Mouse (Mus musculus): Measurements from ENCODE around the gene Gm49368.
"Not testable (repeated sequence)": the region's sequence is repeated elsewhere in the genome, so short reads cannot be mapped to it uniquely, and the experiment has no call there.

Gm49368 gene

DNA sequence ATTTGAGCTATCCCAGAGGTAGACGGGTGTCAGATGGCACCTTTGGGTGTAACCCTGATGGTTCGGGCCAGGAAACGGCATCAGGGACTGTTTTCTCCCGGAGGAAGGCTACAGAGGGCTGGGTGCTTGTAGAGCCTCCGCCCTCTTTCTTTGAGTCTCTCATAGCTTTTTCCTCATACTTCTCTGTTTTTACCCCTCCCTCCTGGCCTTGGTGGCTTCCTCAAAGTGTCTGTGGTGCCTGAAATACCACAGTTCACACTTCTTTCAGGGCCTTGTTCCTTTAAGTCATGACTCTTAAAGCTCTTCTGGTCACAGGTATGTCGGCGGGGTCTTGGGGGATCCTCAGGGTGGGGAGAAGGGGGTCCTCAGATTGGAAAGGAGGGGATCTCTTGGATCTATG, at the start of gene Gm49368, which contains the start of gene Itgam:
Gene Gm49368 (plus strand): TSS at position 228 of the 400 bp plus-strand sequence.
Gene Itgam (plus strand): TSS at position 185 of the 400 bp plus-strand sequence.
- no peak for DNase-seq (ENCODE audit: extremely low spot score, low read depth, low spot score)

DNA sequence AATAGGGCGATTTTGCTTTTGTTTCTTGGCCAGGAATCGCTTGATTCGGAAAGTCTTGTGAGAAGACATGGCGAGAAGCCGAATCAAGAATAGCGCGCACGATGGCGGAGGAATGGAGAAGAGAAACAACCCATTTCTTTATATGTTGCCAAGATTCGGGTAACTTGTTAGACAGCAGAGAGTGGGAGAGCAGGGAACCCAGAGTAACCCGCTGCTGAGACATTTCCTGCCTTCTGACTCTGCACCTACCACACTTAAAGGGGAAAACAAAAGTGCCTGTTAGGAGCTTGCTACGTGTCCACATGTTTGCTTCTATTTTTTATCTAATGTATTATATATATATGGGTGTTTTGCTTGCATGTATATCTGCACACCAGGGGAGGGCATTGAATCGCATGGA, 49.4 kb upstream of the Gm49368 start:
- DNase-seq (ENCODE audit: extremely low spot score, low read depth, low spot score), result no peak

DNA sequence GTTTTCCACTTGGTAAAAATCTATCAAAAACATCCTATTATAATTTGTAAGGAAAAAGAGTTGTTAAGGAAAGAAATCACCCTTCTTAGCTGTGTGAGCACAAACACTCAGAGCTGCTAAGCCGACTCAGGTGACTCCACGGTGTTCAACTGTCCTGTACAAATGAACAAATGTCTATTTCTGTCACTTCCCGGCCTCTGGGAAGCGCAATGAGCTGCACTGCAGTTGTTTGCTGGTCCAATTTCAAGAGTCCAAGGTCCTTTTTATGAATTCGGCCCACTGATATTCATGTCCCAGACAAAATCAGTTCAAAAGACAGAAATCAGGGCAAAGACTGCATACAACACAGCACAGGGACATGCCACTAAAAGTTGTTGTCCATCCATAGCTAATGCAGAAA, 46.3 kb upstream of the Gm49368 start:
- not testable (repeated sequence) for DNase-seq (ENCODE audit: extremely low spot score, low read depth, low spot score)

DNA sequence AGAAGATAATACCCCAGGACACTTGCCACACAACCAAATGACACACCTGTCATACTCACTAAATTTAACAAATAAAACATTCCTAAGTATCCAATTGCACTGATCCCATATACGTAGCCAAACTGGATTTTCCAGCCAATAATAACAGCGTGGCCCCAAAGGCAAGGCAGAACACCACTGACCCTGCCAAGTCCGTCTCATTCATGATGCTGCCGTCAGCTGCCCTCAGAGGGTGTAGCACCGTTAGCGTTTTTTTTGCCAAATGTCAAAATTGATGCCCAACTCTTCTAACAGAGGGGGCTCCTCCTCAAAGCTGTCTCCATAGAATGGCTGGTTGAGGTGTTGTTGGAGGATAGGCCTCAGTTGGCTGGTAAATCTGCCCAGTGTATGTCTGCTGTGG, 45.8 kb upstream of the Gm49368 start:
- no peak for DNase-seq (ENCODE audit: extremely low spot score, low read depth, low spot score)

DNA sequence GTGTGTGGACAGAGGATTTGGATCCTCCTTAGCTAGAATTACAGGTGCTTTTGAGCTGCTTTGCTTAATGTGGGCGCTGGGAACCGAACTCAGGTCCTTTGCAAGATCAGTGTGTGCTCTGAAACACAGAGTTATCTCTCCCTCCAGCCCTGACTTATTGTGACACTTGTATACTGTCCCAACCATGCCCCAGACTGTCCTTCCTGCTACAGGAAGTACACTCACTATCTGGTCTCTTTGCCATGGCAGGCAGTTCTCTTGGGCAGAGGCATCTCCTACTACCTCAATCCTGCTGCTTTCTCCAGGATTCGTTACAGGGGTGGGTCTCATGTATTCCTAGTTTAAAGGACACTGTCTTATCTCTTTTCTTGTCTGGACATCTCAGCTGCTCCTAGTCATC, 44.2 kb upstream of the Gm49368 start:
- no peak for DNase-seq (ENCODE audit: extremely low spot score, low read depth, low spot score)

DNA sequence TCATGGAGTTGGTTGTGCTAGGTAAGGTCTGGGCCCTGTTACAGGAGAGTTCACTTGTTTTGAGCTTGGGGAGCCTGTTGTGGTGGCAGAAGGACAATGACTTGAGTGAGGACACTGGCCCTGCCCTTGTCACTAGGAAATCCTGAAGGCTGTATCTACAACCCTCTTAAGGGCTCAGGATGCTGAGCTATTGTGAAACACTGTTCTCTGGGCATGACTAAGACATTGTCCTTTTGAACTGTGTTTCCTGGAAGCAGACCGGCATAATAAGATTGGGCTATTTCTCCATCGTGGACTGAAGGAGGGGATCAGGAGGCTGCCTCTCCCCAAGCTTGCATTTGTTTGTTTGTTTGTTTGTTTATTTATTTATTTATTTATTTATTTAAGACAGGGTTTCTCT, 43.3 kb upstream of the Gm49368 start:
- no peak for DNase-seq (ENCODE audit: extremely low spot score, low read depth, low spot score)

DNA sequence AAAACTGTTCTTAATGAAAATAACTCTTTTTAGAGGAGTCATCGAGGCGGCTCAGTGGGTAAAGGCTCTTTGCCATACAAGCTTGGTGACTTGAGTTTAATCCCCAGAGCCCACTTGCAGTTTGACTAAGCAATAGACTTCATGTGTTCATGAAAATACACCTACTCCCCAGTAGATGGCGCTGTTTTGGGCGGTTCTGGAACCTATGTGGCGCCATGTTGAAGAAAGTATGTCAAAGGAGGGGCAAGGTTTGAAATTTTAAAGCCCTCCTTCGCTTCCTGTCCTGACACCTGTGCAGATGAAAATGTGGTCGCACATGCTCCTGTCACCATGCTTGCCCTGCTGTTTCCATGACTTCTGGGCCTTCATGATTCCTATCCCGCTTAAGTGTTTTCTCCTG, 39.5 kb upstream of the Gm49368 start:
- DNase-seq (ENCODE audit: extremely low spot score, low read depth, low spot score), result no peak

DNA sequence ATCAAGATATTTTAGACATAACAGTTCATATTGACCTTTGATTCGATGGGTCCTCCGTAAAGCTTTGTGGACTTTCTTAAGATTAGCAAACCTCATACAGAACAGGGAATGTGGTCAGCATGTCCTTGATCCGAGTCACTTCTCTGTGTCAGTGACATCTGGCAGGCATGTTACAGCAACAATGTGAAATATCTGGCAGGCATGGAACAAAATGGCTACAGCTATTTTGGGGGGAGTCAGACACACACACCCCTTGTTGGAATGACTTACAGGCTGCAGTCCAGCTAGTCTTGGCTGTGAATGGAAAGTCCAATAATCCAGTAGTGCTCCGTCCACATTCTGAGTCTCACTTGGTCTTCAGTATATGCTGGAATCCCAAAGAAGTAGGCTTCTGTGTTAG, 38.9 kb upstream of the Gm49368 start:
- DNase-seq (ENCODE audit: extremely low spot score, low read depth, low spot score), result no peak

DNA sequence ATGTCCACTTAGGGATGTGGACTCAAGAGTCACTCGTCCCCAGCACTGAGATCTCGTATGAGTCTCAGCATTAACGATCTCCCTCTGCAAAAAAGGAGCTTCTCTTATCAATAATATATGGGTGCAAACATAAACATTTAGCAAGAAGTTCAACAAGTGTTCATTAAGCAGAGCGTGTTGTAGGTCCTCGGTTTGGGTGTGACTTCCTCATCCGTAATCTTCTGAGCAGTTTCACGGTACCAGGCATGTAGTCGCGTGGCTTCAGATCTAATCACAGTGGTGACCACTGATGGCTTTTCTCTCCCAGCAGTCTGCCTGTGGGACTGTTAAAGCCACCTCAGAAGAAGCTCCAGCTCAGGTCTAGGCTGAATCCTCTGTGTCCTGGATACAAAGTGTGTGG, 38.1 kb upstream of the Gm49368 start:
- no peak for DNase-seq (ENCODE audit: extremely low spot score, low read depth, low spot score)

DNA sequence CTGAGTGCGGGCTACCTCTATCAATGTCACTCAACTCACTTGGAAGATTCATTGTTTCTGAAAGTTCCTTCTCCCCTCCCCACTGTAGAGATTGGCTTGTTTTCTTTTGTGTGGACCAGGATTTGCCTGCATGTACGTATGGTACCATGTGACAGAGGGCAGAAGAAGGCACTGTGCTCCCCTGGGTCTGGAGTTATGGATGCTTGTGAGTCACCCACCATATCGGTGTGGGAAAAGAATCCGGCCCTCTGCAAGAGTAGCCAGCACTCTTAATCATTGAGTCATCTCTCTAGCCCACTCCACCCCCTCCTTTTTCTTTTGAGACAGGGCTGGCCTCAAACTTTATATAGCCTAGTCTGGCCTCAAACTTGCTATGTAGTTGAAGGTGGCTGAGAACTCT, 37.6 kb upstream of the Gm49368 start:
- DNase-seq (ENCODE audit: extremely low spot score, low read depth, low spot score), result no peak

DNA sequence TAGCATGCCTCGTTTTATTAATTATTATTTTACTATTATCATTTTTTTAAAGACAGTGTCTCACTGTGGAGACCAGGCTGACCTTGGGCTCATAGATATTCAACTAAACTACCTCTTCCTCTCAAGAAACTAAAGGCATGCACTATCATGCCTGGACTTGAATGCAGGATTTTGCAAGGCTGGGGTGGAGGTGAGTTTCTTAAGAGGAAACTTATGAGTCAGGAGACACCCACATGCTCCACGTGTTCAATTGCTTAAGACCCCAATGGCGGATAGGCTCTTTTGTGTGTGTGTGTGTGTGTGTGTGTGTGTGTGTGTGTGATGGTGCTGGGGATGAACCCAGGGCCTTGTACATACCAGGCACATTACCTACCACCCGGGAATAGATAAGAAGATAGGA, 37.1 kb upstream of the Gm49368 start:
- no peak for DNase-seq (ENCODE audit: extremely low spot score, low read depth, low spot score)

DNA sequence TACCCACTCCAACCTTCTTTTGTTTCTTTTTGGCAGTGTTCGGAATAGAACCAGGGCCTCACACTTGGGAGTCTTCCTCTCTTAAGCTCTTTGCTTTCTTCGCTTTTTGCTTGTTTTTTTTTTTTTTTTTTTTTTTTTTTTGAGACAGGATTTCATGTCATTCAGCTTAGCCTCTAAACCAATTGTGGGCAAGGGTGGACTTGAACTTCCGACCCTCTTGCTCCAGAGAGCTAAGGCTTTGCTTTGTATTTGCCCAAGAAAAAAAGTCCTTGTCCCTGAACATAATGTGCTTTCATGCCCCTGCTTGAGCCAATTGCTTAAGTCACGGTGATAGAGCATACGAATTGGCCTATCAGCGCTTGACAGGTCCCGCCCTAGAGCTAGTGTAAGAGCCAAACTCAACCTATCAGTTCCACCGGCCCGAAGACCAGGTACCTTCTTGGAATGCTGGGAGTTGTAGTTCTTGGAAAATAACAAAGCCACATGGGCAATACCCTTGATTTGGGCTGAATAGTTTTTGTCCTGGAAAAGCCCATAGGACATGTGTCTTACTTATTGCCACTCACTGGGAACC, 31.0 kb upstream of the Gm49368 start:
- peak; percentile 16 for DNase-seq (ENCODE audit: extremely low spot score, low read depth, low spot score)

DNA sequence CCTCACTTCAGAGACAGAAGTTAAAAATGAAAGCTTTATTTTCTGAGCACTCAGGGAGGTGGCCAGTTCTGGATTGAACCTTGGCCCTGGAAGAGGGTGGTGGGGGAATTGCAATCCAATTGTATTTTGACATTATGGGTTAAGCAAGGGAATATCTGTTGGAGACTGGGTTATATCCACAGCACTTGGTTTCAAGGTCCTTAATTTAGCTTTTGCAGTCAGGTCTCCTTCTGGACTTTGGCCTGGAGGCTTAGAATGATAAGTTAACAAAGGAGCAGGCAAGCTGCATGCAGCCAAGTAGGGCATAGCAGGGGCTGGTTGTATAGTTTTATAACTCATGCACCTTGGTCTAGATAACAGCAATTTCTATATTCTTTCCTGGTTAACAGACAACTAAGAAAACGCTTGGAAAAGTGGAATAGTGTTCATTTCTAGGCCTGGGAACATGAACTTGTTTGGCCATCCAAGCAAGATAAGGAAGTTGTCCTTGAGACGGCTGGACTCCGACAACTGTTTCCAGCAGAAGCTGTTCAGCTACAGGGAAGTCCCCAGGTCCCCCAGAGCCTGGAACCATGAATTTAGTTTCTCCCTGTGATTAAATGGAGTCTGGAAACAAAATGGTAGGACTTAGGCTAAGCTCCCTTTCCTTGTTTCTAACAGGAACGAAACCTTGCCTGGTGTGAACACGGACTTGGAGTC, 30.0 kb upstream of the Gm49368 start:
- no peak for DNase-seq (ENCODE audit: extremely low spot score, low read depth, low spot score)

DNA sequence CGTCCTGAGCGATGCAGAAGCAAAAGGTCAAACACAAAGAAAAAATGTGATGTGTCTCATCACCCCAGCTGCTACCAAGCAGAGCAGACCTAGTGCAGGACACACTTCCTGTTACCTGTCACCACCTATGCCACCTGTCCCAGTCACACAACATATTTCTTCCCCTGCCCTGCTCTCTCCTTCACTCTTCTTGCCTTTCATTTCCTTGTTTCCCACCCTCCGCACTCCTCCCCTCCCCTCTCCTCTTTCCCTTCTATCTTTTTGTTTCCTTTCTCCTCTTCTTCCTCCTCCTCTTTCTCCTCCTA, 29.5 kb upstream of the Gm49368 start:
- no peak for DNase-seq (ENCODE audit: extremely low spot score, low read depth, low spot score)

DNA sequence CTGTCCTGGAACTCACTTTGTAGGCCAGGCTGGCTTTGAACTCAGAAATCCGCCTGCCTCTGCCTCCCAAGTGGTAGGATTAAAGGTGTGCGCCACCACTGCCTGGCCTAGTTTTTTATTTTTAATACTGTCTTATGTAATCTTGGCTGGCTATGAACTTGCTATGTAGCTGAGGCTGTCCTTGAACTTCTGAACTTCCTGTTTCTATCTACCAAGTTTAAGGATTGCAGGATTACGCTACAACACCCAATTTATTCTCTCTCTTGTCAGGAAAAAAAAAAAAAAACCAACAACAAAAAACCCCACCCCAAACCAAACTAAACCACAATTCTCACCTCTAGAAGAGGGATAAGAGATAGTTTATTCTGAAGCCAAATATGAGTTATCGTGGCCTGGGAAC, 28.9 kb upstream of the Gm49368 start:
- DNase-seq (ENCODE audit: extremely low spot score, low read depth, low spot score), result no peak

DNA sequence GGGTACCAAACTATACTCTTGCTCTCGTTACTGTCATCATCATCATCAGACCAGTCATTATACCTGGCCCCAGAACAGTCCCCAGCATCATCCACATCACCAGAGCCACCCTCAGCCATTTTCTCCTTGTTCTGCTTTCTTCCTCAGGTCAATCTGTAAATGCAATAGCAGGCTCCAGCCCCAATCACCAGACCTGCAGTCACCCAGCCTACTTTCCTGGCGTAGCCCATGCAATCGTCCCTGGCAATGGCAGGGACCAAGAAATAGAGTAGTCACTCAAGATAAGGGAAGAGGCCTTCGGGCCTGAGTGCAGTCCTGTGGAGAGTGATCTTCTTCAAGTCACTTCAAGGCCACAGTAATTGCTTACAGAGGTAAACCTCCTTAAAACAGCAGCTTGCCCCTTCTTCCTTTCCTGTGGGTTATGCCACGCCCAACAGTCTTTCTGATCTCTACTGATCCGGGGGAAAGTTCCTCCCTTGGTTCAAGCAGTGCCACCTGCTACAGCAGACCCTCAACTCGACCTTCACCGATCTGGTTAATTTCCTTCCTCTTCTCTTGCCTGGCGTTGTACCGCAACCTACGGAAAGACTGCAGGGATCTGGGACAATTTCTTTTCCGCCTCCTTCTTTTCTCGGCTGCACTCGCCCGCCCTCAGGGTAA, 20.2 kb upstream of the Gm49368 start:
- DNase-seq (ENCODE audit: extremely low spot score, low read depth, low spot score), result not testable (repeated sequence)

DNA sequence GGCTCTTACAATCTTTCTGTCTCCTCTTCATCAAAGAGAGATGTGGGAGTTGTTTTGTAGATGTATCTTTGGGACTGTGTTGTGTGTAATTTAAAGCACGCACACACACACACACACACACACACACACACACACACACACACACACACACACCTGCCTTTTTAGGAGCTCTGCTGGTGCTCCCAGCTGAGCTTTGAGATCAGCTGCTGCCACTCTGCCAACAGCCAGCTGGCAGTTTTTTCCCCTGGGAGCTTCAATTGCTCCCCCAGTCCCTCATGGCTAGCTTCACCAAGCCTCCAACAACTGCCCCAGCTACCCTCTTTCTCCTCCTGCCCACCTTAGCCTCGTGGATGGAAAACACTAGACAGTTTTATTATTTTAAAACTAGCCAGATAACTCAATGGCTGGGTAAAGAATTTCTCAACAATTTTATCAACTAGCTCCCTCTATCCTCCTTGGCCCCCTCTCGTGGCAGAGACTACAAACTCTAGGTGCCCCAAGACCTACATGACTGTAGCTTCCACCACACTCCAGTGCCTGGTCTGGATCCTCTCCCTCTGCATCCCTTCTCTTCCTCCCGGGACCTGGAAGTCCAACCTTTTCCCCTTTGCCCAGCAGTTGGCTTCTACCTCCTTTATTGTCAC, 18.2 kb upstream of the Gm49368 start:
- no peak for DNase-seq (ENCODE audit: extremely low spot score, low read depth, low spot score)

DNA sequence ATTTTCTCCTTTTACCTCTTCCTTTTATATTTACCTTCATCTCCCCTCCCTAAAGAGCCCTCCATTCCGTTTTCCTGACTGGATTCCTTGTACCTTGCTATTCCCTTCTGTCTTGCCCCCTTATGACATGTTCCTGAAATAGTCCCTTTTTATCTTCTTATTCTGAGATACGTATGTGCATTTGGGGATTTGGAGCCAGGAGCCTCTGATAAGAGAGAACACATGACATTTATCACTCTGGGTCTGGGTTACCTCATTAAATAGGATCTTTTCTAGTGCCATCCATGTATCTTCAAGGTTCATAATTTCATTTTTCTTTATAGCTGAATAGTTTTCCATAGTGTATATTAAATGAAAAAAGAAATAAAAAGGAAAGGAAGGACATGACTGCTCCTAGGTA, 16.8 kb upstream of the Gm49368 start:
- no peak for DNase-seq (ENCODE audit: extremely low spot score, low read depth, low spot score)

DNA sequence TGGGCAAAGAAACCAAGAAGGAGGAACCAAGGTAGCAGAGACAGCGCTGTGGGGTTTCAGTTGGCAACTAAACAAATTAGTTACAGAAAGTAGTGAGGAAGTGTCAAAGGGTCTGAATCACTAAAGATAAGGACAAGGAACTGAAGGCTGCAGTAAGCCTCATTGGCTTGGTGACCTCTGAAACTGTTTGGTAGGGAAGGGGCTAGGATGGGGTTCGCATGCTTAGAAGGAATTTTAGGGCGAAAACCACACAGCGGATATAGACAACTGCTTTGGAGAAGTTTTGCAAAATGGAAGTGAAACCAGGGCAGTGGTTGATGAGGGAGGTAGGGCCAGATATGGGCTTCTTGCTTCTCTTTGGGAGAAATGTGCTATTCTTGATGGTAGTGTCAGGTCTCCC, 13.7 kb upstream of the Gm49368 start:
- DNase-seq (ENCODE audit: extremely low spot score, low read depth, low spot score), result no peak

DNA sequence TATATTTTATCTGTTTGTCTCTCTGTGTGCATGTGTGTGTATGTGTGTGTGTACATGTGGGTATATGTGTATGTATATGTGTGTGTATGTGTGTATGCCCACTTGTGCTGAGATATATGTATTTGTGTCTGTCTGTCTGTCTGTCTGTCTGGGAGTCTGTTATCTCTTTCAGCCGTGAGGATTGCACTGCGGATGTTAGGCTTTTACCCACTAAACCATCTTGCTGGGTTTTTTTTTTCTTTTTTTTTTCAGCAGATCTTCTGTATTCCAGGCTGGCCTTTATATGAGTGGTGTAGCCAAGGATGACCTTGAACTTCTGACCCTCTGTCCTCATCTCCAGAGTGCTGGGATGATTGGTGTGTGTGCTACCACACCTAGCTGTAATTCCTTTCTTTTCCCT, 13.2 kb upstream of the Gm49368 start:
- DNase-seq (ENCODE audit: extremely low spot score, low read depth, low spot score), result no peak

DNA sequence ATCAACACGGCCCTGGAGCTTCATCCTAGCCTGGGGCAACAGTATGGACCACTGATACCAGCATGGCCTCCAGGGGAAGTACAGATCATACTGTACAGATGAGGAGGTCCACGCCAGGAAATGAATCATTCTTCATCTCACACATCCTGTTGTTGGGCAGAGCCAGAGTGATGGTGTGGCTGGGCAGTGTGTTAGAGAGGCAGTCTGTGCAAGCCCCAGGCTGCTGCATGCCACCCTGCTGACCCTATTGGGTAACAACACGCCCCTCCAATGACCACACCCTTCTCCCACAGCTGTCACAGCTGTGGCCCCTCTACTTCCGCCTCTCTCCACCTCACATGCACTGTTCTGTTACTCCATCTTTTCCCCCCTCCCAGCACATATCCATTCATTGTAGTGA, 11.7 kb upstream of the Gm49368 start:
- DNase-seq (ENCODE audit: extremely low spot score, low read depth, low spot score), result no peak

DNA sequence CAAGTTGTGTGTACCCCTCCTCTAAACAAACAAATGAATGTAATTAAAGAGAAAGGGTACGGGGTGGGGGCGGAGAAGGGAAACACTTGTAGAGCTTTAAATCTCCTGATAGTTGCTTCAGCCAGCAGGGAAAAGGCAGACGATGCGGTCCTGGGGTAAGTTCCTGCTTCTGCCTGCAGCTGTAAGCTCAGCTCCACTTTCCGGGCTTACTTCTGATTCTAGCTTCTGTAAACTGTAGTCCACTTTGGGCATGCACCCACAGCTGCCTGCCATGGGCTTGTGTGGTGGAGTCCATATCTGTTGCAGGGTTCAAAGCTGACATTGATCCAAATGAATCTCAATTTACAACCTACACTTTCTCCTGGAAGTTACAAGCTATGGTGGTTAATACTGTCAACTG, 9.4 kb upstream of the Gm49368 start:
- DNase-seq (ENCODE audit: extremely low spot score, low read depth, low spot score), result no peak

All from hindlimb bud, embryonic 11.5 days (tissue).